Mouse (Mus musculus): ENCODE data around the gene Tfpi. TPM values are rescaled to one million over a fixed set of nuclear protein-coding genes. Genes with fewer than 3 reads are reported as not detected.
"Not testable (repeated sequence)": the region's sequence is repeated elsewhere in the genome, so short reads cannot be mapped to it uniquely, and the experiment has no call there.

Gene Tfpi
- total RNA-seq, 2 experiments from 2014 or later, result 62.3 to 67.1 TPM

DNA sequence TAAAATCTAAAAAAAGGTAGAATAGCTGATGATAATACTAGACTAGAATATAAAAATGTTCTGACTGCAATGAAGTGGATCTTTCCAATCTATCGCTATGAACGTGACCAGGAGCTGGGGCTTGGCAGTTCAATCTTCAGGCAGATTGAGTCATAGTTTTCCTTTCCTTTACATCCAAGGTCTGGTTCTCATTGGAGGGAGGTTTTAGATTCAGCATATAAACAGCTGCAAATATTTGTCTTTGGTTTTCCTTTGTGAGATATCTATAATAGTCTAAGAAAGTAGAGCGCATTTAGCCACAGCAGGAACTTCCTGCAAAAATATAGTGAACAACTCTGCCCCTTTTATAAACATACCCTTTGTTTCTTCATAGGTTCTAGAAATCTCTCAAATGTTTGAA lies 73.9 kb downstream of the Tfpi start:
- DNase-seq, result no peak
- intact Hi-C loops (cut with DNase I), result no loop called here

DNA sequence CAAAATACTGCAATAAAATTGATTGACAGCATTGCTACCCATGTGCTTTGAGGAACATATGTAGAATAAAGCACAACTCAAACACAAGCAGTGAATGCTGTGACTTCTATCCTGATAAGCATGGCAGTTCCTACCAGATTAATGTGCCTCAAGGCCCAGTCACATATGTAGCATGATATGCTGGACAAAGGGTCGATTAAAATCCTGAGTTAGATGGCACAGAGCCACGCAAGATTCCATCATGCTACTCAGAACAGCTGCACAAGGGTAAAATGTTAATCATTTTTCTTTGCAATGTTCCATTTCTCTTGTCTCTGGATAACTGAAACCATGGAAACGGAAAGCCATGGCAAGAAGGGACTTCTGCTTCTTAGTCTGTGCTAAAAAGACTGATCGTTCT lies 80.0 kb downstream of the Tfpi start:
- no peak for DNase-seq
- intact Hi-C loops (cut with DNase I), result no loop called here

DNA sequence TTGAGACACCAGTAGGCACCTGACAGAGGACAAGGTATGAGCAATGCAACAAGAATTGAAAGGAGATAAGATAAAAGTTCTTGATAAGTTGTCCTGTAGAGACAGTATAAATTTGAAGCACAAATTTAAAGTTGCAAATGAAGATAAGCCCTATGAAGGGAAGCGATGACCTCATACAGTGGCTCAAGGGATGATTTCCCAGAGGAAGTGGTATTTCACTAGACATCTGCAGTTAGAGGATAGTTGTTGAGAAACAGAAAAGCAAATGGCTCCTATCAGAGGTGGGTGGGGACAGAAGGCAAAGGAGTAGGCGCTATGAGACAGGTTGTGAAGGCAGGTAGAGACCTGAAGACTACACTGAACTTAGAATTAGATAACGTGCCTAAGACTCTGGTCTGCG lies 83.3 kb downstream of the Tfpi start:
- peak in 1 of 2 experiments; percentile 26 for DNase-seq
- intact Hi-C loops (cut with DNase I), result no loop called here

DNA sequence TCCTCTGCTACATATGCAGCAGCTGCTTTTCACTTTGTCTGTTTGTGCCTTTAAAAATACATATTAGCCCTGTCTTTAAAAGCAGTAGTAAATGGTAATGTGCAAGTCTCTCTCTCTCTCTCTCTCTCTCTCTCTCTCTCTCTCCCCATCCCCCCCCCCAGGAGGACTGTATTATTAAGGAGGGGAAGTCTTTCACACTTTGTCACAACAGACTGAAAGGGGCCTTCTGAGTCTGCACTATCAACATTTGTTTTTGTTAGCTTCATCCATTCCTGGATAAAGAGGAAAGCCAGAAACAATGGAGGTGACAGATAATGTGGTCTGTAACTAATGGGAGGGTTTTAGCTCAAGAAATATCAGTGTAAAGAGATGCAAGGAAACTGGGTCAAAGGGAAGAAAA lies 87.5 kb downstream of the Tfpi start:
- intact Hi-C loops (cut with DNase I), result loop anchor here (5.0 kb wide), 1 partner anchor 202 kb away; no protein-coding TSS in a partner anchor
- DNase-seq, result no peak

DNA sequence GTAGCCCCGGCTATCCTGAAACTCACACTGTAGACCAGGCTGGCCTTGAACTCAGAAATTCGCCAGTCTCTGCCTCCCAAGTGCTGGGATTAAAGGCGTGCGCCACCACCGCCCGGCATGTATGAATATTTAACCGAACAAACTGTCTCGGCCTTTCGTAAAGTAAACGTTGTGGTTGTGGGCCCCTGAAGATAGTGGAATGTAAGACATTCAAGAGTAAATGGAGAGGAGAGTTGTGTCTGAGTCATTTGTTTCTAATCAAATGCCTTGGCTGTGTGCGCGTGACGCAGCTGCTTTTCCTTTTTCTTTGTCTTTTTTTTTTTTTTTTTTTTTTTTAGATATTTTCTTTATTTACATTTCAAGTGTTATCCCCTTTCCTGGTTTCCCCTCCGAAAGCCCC lies 88.0 kb downstream of the Tfpi start:
- intact Hi-C loops (cut with DNase I), result loop anchor here (5.0 kb wide), 1 partner anchor 201 kb away; no protein-coding TSS in a partner anchor
- DNase-seq, result not testable (repeated sequence)

DNA sequence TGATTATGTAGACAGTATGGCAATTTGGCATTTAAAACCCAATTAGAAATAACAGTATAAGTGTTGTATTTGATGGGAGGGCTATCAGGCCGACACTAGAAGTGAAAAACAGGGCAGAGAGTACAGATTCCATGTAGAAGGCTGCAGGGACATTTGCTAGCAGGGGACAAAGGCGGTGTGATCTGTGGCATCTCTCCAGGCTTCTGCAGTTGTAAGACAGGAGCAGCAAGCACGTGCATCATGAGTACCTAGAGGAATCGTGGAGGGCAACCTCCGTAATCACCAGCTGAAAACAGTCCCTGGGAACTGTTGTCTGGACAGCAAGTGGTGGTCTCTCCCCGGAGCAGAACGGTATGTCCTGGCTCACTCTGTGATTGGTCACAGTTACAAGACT lies 88.6 kb downstream of the Tfpi start:
- DNase-seq, result peak; percentile 36 to 51

DNA sequence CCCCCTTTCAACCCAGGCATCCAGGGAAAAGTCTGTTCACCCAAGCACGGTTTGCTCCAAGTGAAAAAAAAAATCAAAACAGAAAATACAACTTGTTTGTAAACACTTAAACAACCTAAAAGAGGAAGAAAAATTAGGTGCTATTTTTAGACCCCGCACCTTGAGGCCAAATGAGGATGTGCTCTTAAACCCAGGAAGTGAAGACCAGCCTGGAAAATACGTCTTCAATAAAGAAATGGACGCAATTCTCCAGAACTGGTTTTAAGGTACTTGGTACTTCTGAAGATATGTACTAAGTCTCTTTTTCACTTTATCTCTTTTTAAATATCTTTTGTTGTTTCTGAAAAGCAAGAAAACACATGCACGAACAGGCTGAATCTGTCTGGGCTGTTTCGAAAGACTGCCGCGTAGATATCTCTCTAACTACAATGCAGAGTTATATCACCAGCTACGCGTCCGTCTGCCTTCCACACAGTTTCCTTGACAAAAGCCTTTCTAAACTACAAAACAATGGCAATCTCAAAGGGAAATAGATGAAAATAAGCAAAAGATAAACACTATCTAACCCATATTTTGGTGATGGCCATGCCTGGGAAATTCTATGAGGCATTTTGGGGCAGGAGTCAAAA lies 89.1 kb downstream of the Tfpi start:
- intact Hi-C loops (cut with DNase I), result loop anchor here (2.0 to 5.0 kb wide), 2 partner anchors 37 to 200 kb away; partner anchors contain the start of gene Calcrl
- no peak for DNase-seq

More for the DNA sequence above, 88.6 kb downstream of the Tfpi start:
- intact Hi-C loops (cut with DNase I), result loop anchor here (5.0 kb wide), 1 partner anchor 201 kb away; no protein-coding TSS in a partner anchor

DNA sequence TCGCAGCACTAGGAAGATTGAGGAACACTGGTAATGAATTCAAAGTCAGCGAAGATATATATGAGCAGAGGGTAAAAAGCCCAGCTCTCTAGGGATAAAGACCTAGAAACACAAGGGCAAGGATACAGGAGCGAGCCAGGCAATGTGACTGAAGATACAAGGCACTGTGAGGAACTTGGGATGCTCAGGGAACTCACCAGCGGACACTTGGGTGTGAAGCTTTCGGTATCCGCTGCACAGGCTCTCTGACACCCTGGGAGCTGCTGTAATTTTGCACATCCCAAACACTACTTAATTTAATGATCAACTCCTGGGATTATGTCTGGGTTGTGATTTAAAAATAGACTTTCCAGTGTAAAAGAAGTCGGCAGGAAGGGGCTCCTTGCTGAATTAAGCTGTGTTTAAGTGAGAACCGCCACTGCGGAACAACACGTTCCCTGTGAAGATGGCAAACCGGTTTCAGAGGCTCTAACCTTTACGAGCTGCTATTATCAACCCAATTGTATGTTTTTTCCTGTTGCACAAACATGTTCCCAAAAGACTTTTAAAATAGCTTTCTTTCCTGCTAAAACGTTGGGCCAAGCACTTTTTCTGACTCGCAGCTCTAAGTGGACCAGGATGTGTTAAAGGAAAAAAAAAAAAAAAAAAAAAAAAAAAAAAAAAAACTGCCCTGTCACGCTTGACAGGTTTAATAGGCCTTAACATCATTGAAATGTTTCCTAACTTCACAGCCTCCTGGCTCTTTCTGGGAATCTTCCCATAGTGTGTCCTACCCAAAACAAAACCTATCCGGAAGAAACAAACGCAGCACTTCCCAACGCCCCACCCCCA lies 89.8 kb downstream of the Tfpi start:
- intact Hi-C loops (cut with DNase I), result loop anchor here (2.0 to 5.0 kb wide), 2 partner anchors 38 to 199 kb away; partner anchors contain the start of gene Calcrl
- DNase-seq, result peak; percentile 44 to 53

DNA sequence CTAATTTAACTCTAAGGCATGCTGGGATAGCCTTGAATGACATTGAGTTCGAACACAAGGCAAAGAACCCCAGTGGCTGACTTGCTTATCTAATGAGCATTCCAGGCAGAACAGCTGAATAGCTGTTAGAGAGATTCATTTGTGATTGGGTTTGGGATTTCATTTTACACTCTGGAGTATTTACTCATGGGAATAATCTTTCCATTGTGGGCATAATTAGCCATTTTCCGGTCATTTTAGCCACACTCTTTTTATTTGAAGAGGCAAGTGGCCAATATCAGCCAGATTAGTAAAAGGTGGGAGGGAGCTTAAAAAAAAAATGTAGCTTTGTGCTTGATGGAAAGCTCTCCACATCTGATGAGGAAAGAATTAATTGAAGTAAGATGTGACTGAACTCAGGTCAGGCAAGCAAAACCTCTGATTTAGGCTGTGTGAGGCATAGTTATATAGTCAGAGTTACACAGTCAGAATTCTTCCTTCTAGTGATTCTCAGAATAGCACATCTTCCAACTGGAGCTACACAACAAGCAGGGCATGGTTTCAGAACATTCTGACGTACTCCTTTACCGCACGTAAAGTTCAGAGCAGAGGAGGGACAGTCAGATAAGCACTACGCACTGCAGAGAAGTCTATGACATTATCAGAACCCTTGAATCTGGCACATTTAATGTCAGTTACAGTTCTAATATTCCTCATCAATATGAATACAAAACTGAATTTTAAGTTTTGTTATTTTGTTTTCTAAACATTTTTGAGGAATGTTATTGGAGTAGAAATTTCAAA lies 91.5 kb downstream of the Tfpi start:
- no peak for DNase-seq
- intact Hi-C loops (cut with DNase I), result loop anchor here (5.0 kb wide), 1 partner anchor 198 kb away; no protein-coding TSS in a partner anchor

DNA sequence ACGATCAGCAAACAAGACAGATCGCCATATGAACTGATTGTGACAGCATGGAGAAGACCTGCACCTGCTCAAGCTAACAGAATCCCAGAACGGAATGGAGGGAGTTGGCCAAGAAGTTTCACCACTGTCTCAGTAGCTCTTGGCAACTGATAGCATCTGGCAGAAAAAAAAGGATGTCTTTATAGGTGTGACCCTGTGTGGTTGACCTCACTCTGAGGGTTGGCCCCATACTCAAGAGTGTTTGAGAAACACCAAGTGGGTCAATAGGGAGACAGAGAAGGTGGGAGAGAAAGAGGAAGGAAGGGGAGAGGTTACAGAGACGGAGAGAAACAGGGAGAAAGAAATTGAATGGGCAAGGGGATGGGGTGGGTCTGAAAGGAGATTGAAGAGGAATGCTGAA lies 92.7 kb downstream of the Tfpi start:
- intact Hi-C loops (cut with DNase I), result no loop called here
- no peak for DNase-seq

Other genes starting within 250 kb of the Tfpi start
- 10 to 100 TPM; 47.6 to 54.8 TPM for gene Calcrl, start 51.4 kb downstream of the Tfpi start, total RNA-seq (2021)
- gene Ctnnd1, start 174.0 kb upstream of the Tfpi start, total RNA-seq (2021), result 100 to 1,000 TPM; 126 to 129 TPM
- gene Btbd18, start 182.3 kb upstream of the Tfpi start, total RNA-seq (2021), result not detected
- 10 to 100 TPM; 59.9 to 60.8 TPM for gene Selenoh, start 194.0 kb upstream of the Tfpi start, total RNA-seq (2021)
- gene Gm28635, start 201.3 kb upstream of the Tfpi start, total RNA-seq (2021), result 10 to 100 TPM in 1 of 2 experiments, 1 to 10 TPM in 1; 9.6 to 11.7 TPM
- 10 to 100 TPM; 15.1 to 17.8 TPM for gene Med19, start 201.6 kb upstream of the Tfpi start, total RNA-seq (2021)
- 100 to 1,000 TPM; 109 to 134 TPM for gene Tmx2, start 202.4 kb upstream of the Tfpi start, total RNA-seq (2021)
- 10 to 100 TPM; 66.4 to 72.4 TPM for gene Zdhhc5, start 238.4 kb upstream of the Tfpi start, total RNA-seq (2021)